Mouse (Mus musculus) heart, postnatal 0 days (tissue): ENCODE measurements around the gene Stxbp2.

Experiments
- CTCF ChIP-seq: IDR thresholded peaks from 2 replicates; pipeline ENCODE4 v1.5.1; 2016; ENCODE audit warnings: antibody characterized with exemption, control low read depth, low read depth
- EP300 ChIP-seq: IDR thresholded peaks from 2 replicates; pipeline ENCODE4 v1.6.1; 2016; ENCODE audit warnings: antibody characterized with exemption, low read depth

DNA sequence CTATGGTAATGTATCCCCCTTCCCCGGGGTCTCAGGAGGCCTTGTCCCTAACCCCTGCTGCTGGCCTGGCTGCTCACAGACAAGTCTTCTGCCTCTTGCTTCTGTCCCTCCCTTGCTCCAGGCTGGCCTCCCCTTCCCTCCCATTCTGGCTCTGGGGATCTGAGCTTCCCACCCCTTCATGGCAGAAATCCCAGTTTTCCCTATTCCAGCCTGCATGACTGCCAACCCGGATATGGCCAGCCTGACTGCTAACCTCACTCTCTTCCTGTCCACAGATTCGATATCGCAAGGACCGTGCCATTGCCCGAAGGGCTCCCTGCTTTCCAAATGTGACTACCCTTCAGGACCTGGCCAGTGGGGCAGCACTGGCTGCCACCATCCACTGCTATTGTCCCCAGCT, 30.4 kb upstream of the Stxbp2 start:
- TF ChIP-seq CTCF (no peak), EP300 (no peak)
